Mouse (Mus musculus) stomach, embryonic 16.5 days (tissue): ENCODE measurements at regions not wholly inside any gene's neighbourhood (a gene's known extent, or its start where the extent isn't known, plus 50 kb on each side); places are given as distances from the start of the nearest gene placed in this dataset. TPM values are rescaled to one million over a fixed set of nuclear protein-coding genes. Genes with fewer than 3 reads are reported as not detected.

Experiments
- ATAC-seq: fragments of 200-750 bp; cut with Nextera tagmentation; 2 replicates; pipeline ENCODE4 v1.8.0; 2017; ENCODE audit warnings: moderate number of reproducible peaks, moderate TSS enrichment; ENCODE audit not compliant: insufficient read depth, low FRiP score
- H3K27ac ChIP-seq: fragments of 300-500 bp; sonication (generic); 2 replicates; pipeline ENCODE4 v1.5.1; 2014; ENCODE audit warnings: low read length
- H3K27me3 ChIP-seq: fragments of 300-500 bp; sonication (generic); 2 replicates; pipeline ENCODE4 v1.6.1; 2014; ENCODE audit warnings: low read length, control low read depth, mixed read lengths; ENCODE audit not compliant: control insufficient read depth, insufficient read depth
- H3K36me3 ChIP-seq: fragments of 300-500 bp; sonication (generic); 2 replicates; pipeline ENCODE4 v1.6.1; 2014; ENCODE audit warnings: low read length; ENCODE audit not compliant: control insufficient read depth, insufficient read depth
- H3K4me1 ChIP-seq: fragments of 300-500 bp; sonication (generic); 2 replicates; pipeline ENCODE4 v1.6.1; 2014; ENCODE audit warnings: low read length, control low read depth, mixed read lengths; ENCODE audit not compliant: control insufficient read depth, insufficient read depth
- H3K4me2 ChIP-seq: fragments of 300-500 bp; sonication (generic); 2 replicates; pipeline ENCODE4 v1.6.1; 2014; ENCODE audit warnings: low read depth, low read length, mixed read lengths
- H3K4me3 ChIP-seq: fragments of 300-500 bp; sonication (generic); replicated peaks from 2 replicates; pipeline ENCODE4 v1.5.1; 2014; ENCODE audit warnings: mild to moderate bottlenecking, low read length
- H3K9ac ChIP-seq: fragments of 300-500 bp; sonication (generic); 2 replicates; pipeline ENCODE4 v1.6.1; 2014; ENCODE audit warnings: low read length
- H3K9me3 ChIP-seq: fragments of 300-500 bp; sonication (generic); replicated peaks from 2 replicates; pipeline ENCODE4 v1.6.1; 2016; ENCODE audit warnings: low read length, control low read depth; ENCODE audit not compliant: control insufficient read depth
- WGBS: fragments of 180-500 bp; shearing (Covaris S2); extraction: QIAGEN DNeasy Blood & Tissue Kit; methylation state at CpG from one replicate; pipeline ENCODE4 v1.1.7; 2014; 5-methylcytosine and 5-hydroxymethylcytosine counted together
- microRNA-seq: library from miRNA; unstranded; fragments of <30 nt; microRNA quantifications from one replicate; pipeline ENCODE4, GENCODE M21; 2016

- H3K4me3 ChIP-seq: no peak overlapping the region
- no peak overlapping the region for H3K9ac ChIP-seq
- 67% methylated on average over 2 of the region's 2 CpGs for WGBS
- H3K36me3 ChIP-seq: no peaks in the 10 kb centered on the region
- no peaks in the 10 kb centered on the region for H3K9me3 ChIP-seq
- H3K27me3 ChIP-seq: no peaks in the 10 kb centered on the region
- no peak overlapping the region for H3K27ac ChIP-seq
- no peaks in the 10 kb centered on the region for H3K4me1 ChIP-seq
- no peak overlapping the region for H3K4me2 ChIP-seq
- no peak for ATAC-seq
Observed at GRCm38 (mm10) chr1:73079518-73079917, 63.8 kb upstream of the Tnp1 start.

DNA sequence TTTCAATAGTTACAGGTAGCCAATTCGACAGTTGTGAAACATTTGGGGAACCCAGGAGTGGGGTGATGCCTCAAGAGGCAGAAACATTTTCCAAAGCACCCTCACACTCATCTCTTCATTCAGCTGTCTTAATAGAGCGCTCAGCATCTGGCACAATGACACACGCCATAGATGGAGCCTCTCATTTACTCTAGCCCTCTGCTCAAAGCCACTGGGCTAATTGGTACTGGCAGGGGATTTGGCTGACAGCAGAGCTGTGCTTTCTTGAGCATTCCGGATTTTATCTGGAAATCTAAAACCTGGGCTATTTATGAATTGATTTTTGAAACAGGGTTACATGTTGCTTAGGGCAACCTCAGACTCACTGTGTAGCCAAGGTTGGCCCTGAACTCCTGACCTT is 61.4 kb upstream of the Tnp1 start:
- H3K4me1 ChIP-seq: no peaks in the 10 kb centered on the region
- H3K4me2 ChIP-seq: no peak overlapping the region
- WGBS: 85% methylated on average over 4 of the region's 4 CpGs
- no peaks in the 10 kb centered on the region for H3K9me3 ChIP-seq
- no peak overlapping the region for H3K4me3 ChIP-seq
- H3K9ac ChIP-seq: no peak overlapping the region
- ATAC-seq: no peak
- H3K27ac ChIP-seq: no peak overlapping the region
- no peaks in the 10 kb centered on the region for H3K27me3 ChIP-seq
- no peaks in the 10 kb centered on the region for H3K36me3 ChIP-seq

GRCm38 (mm10) chr1:73075699-73076373 is 60.1 kb upstream of the Tnp1 start:
- 87% methylated on average over 6 of the region's 6 CpGs for WGBS
- Histone ChIP-seq H3K4me2 (no peak overlapping the region), H3K9me3 (no peaks in the 10 kb centered on the region), H3K4me3 (no peak overlapping the region), H3K27ac (no peak overlapping the region), H3K27me3 (no peaks in the 10 kb centered on the region), H3K9ac (no peak overlapping the region), H3K36me3 (no peaks in the 10 kb centered on the region), H3K4me1 (no peaks in the 10 kb centered on the region)
- ATAC-seq: no peak

GRCm38 (mm10) chr1:73075159-73075558 is 59.5 kb upstream of the Tnp1 start:
- Histone ChIP-seq H3K27ac (no peak overlapping the region), H3K9me3 (no peaks in the 10 kb centered on the region), H3K4me2 (no peak overlapping the region), H3K4me3 (no peak overlapping the region), H3K27me3 (no peaks in the 10 kb centered on the region), H3K4me1 (no peaks in the 10 kb centered on the region), H3K36me3 (no peaks in the 10 kb centered on the region), H3K9ac (no peak overlapping the region)
- WGBS: 73% methylated on average over 2 of the region's 2 CpGs
- ATAC-seq: no peak

DNA sequence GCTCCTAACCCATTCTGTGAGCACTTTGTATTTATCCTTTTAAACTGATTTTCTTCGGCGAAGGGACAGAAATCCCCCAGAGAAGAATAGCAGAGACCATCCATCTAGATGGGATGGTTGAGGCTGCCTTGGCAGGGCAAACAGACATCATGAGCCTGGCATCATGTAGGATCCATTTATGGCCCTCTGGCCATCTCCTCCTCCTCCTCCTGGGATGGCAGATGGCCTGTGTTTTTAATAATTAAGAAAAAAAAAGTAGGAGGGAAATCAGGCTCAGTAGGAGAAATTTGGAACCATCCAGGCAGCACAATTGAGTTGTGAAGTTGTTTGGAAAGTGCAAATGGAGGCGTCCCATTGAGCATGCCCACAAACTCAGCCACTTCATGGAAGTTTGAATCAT is 58.8 kb upstream of the Tnp1 start:
- no peak for ATAC-seq
- H3K9ac ChIP-seq: no peak overlapping the region
- WGBS: 85% methylated on average over 3 of the region's 3 CpGs

GRCm38 (mm10) chr1:73072237-73072904 is 56.7 kb upstream of the Tnp1 start:
- 55% methylated on average over 5 of the region's 5 CpGs for WGBS
- no peak overlapping the region for H3K4me2 ChIP-seq
- no peaks in the 10 kb centered on the region for H3K9me3 ChIP-seq
- H3K27me3 ChIP-seq: no peaks in the 10 kb centered on the region
- no peak overlapping the region for H3K27ac ChIP-seq
- no peak overlapping the region for H3K4me3 ChIP-seq
- ATAC-seq: no peak
- H3K36me3 ChIP-seq: no peaks in the 10 kb centered on the region
- H3K4me1 ChIP-seq: no peaks in the 10 kb centered on the region
- H3K9ac ChIP-seq: no peak overlapping the region

More for the DNA sequence above, 58.8 kb upstream of the Tnp1 start:
- no peaks in the 10 kb centered on the region for H3K36me3 ChIP-seq
- no peaks in the 10 kb centered on the region for H3K9me3 ChIP-seq
- no peak overlapping the region for H3K4me2 ChIP-seq
- no peak overlapping the region for H3K27ac ChIP-seq
- no peaks in the 10 kb centered on the region for H3K4me1 ChIP-seq
- H3K4me3 ChIP-seq: no peak overlapping the region
- H3K27me3 ChIP-seq: no peaks in the 10 kb centered on the region

DNA sequence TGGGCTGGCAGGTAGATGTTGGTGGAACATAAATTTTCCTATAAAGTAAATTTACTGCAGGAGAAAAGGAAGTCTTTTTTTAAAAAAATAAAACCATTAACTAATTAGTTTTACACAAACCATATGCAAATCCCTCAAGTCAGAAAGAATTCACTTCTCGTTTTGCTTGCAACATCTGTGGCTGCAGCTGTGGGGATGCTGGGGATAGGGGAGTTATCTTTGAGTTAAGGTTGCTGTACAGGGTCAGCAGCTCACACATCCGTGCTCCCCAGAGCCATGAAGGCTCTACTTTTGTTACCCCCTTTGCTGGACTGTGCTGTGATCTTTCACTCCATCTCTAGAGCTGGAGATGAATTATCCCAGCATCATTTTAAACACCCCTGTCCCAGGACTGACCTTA is 54.4 kb upstream of the Tnp1 start:
- no peak for ATAC-seq

More for the DNA sequence above, 54.4 kb upstream of the Tnp1 start:
- no peak overlapping the region for H3K4me3 ChIP-seq
- H3K9me3 ChIP-seq: no peaks in the 10 kb centered on the region
- no peaks in the 10 kb centered on the region for H3K36me3 ChIP-seq
- H3K4me1 ChIP-seq: no peaks in the 10 kb centered on the region
- H3K27ac ChIP-seq: no peak overlapping the region
- no peaks in the 10 kb centered on the region for H3K27me3 ChIP-seq
- 41% methylated on average over 2 of the region's 2 CpGs for WGBS
- H3K4me2 ChIP-seq: no peak overlapping the region
- H3K9ac ChIP-seq: no peak overlapping the region

Small RNAs in the stretch of these regions (microRNA-seq; reads per million reads assigned to microRNA genes)
- gene Mir6351: not detected
